Mouse (Mus musculus): ENCODE measurements around the gene Hoxa10. TPM values are rescaled to one million over a fixed set of nuclear protein-coding genes. Genes with fewer than 3 reads are reported as not detected.

Hoxa10 gene
- total RNA-seq, 1 experiment, result 0.80 TPM

GRCm38 (mm10) chr6:52229558-52230416 lies 10.9 kb downstream of the Hoxa10 start:
- H3K4me3 ChIP-seq (ENCODE audit: insufficient read depth in 1 of 2, low read depth in 1 of 2, low read length in 2 of 2, poor library complexity in 1 of 2, severe bottlenecking in 1 of 2), result peak overlapping the region in 1 of 2 experiments; percentile 11; a peak in 1 of 4 replicates
- in situ Hi-C loops (cut with MboI; ENCODE audit: low sequenced_read_pairs in 2 of 2, unreplicated experiment in 2 of 2), result loop anchor here (10.0 kb wide), 3 partner anchors 65 to 1055 kb away; partner anchors contain the start of gene Hoxa2 (in 2 of the 2)
- no peak for DNase-seq (ENCODE audit: low read depth, low spot score)
- no peaks in the 10 kb centered on the region for H3K36me3 ChIP-seq (ENCODE audit: control insufficient read depth, insufficient read depth, low read length, poor library complexity, severe bottlenecking)
- TF ChIP-seq ZNF384 (IDR thresholded peaks at IDR 0.05; ENCODE audit: low read depth, low read length) (no peak), CHD2 (IDR thresholded peaks at IDR 0.05; ENCODE audit: low read depth, low read length) (no peak), ZC3H11A (IDR thresholded peaks at IDR 0.05; ENCODE audit: borderline replicate concordance, low read depth, low read length) (no peak), HCFC1 (IDR thresholded peaks at IDR 0.05; ENCODE audit: borderline replicate concordance, insufficient read depth, low read length) (no peak), MAFK (IDR thresholded peaks at IDR 0.05; ENCODE audit: insufficient read depth, low read depth, low read length) (no peak)
- no peak overlapping the region for H3K9ac ChIP-seq (ENCODE audit: insufficient read depth, low read depth, low read length, poor library complexity, severe bottlenecking)
- H3K9me3 ChIP-seq (ENCODE audit: control insufficient read depth, insufficient read depth, low read depth, low read length), result no peaks in the 10 kb centered on the region
- H3K4me1 ChIP-seq (ENCODE audit: control insufficient read depth in 2 of 2, insufficient read depth in 2 of 2, low read length in 2 of 2, poor library complexity in 1 of 2), result peaks cover 0 to 5% of the 10 kb centered on the region in 2 experiments; a peak in 1 of 4 replicates
- no peak overlapping the region for H3K27ac ChIP-seq (ENCODE audit: insufficient read depth, low read depth, low read length, poor library complexity, severe bottlenecking)

- Histone ChIP-seq H3K9me3 (ENCODE audit: control insufficient read depth, insufficient read depth, low read depth, low read length) (no peaks in the 10 kb centered on the region), H3K27ac (ENCODE audit: insufficient read depth, low read depth, low read length, poor library complexity, severe bottlenecking) (no peak overlapping the region), H3K4me1 (ENCODE audit: control insufficient read depth in 2 of 2, insufficient read depth in 2 of 2, low read length in 2 of 2, poor library complexity in 1 of 2) (peaks cover 0 to 5% of the 10 kb centered on the region in 2 experiments; a peak in 1 of 4 replicates), H3K9ac (ENCODE audit: insufficient read depth, low read depth, low read length, poor library complexity, severe bottlenecking) (no peak overlapping the region), H3K36me3 (ENCODE audit: control insufficient read depth, insufficient read depth, low read length, poor library complexity, severe bottlenecking) (no peaks in the 10 kb centered on the region), H3K4me3 (ENCODE audit: insufficient read depth in 1 of 2, low read depth in 1 of 2, low read length in 2 of 2, poor library complexity in 1 of 2, severe bottlenecking in 1 of 2) (no peak overlapping the region)
- no peak for TF ChIP-seq ZC3H11A (IDR thresholded peaks at IDR 0.05; ENCODE audit: borderline replicate concordance, low read depth, low read length)
- no peak for TF ChIP-seq CHD2 (IDR thresholded peaks at IDR 0.05; ENCODE audit: low read depth, low read length)
- no peak for TF ChIP-seq HCFC1 (IDR thresholded peaks at IDR 0.05; ENCODE audit: borderline replicate concordance, insufficient read depth, low read length)
- no peak for TF ChIP-seq MAFK (IDR thresholded peaks at IDR 0.05; ENCODE audit: insufficient read depth, low read depth, low read length)
- no peak for TF ChIP-seq ZNF384 (IDR thresholded peaks at IDR 0.05; ENCODE audit: low read depth, low read length)
- in situ Hi-C loops (cut with MboI; ENCODE audit: low sequenced_read_pairs in 2 of 2, unreplicated experiment in 2 of 2), result loop anchor here (10.0 kb wide), 3 partner anchors 64 to 1054 kb away; partner anchors contain the start of gene Hoxa2 (in 2 of the 2)
- DNase-seq (ENCODE audit: low read depth, low spot score), result no peak
These were observed 11.9 kb downstream of the Hoxa10 start for GRCm38 (mm10) chr6:52228475-52229465.

- in situ Hi-C loops (cut with MboI; ENCODE audit: low sequenced_read_pairs in 2 of 2, unreplicated experiment in 2 of 2), result loop anchor here (10.0 kb wide), 3 partner anchors 63 to 1053 kb away; partner anchors contain the start of gene Hoxa2 (in 2 of the 2)
- H3K9ac ChIP-seq (ENCODE audit: insufficient read depth, low read depth, low read length, poor library complexity, severe bottlenecking), result no peak overlapping the region
- no peak overlapping the region for H3K27ac ChIP-seq (ENCODE audit: insufficient read depth, low read depth, low read length, poor library complexity, severe bottlenecking)
These were observed 13.0 kb downstream of the Hoxa10 start for GRCm38 (mm10) chr6:52227470-52228222.

More at GRCm38 (mm10) chr6:52227470-52228222, 13.0 kb downstream of the Hoxa10 start:
- H3K9me3 ChIP-seq (ENCODE audit: control insufficient read depth, insufficient read depth, low read depth, low read length), result no peaks in the 10 kb centered on the region
- no peaks in the 10 kb centered on the region for H3K36me3 ChIP-seq (ENCODE audit: control insufficient read depth, insufficient read depth, low read length, poor library complexity, severe bottlenecking)
- peaks cover 0 to 3% of the 10 kb centered on the region in 2 experiments; a peak in 1 of 4 replicates for H3K4me1 ChIP-seq (ENCODE audit: control insufficient read depth in 2 of 2, insufficient read depth in 2 of 2, low read length in 2 of 2, poor library complexity in 1 of 2)
- no peak overlapping the region for H3K4me3 ChIP-seq (ENCODE audit: insufficient read depth in 1 of 2, low read depth in 1 of 2, low read length in 2 of 2, poor library complexity in 1 of 2, severe bottlenecking in 1 of 2)
- TF ChIP-seq CHD2 (IDR thresholded peaks at IDR 0.05; ENCODE audit: low read depth, low read length) (no peak), HCFC1 (IDR thresholded peaks at IDR 0.05; ENCODE audit: borderline replicate concordance, insufficient read depth, low read length) (no peak), ZC3H11A (IDR thresholded peaks at IDR 0.05; ENCODE audit: borderline replicate concordance, low read depth, low read length) (no peak), MAFK (IDR thresholded peaks at IDR 0.05; ENCODE audit: insufficient read depth, low read depth, low read length) (no peak), ZNF384 (IDR thresholded peaks at IDR 0.05; ENCODE audit: low read depth, low read length) (no peak)
- DNase-seq (ENCODE audit: low read depth, low spot score), result no peak
